Mouse (Mus musculus): ENCODE measurements at regions not wholly inside any gene's neighbourhood (a gene's known extent, or its start where the extent isn't known, plus 50 kb on each side); places are given as distances from the start of the nearest gene placed in this dataset.

DNA sequence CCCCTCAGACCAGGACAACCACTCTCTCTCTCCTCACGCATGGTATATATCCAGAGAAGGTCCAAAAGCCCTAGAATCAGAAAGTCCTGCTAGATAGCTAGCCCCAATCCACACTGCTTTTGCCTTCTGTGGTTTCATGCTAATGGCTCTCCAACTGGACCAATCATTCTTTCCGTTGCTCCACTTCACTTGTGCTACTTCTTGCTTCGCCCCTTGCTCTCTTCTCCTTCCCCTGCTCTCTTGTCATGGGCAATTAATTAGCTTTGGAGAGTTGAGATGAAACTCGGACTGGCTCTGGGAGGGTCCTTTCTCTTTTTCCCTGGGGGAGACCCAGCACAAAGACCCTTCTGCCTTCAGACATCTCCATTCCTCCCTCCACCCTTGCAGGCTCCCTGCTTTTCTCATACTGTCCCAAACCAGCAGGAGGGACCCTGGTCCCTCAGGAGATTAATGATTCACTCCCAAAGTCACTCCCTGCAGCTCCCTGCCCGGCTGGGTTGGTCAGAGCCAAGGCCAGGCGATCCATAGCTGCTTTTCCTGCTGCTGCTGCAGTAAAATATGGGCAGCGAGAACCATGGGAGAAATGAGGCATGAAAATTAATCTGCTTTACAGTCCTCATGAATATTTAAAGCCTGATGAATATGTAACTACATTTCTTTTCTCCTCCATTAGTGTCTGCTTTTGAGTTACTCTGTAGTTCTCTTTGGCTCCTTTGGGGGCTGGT, 113.7 kb upstream of the Thy1 start:
- no peak for DNase-seq (ENCODE audit: low read depth, low spot score)

DNA sequence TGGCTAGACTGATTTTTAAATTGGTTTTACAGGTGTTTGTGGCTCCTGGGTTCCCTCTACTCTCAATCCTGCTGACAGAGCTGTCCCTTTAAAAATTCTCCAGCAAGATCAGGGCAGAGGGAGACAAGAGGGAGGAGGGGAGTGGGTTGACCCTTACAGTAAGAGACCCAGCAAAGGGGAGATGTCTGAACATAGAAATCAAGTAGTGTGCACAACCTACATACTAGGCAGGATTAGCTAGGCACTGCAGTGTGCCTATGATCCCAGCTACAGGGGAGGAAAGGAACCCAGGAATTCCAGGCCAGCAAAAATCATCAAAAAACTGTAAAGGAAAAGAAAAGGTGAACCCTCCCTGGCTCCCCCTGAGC, 113.2 kb upstream of the Thy1 start:
- DNase-seq (ENCODE audit: low read depth, low spot score): no peak

DNA sequence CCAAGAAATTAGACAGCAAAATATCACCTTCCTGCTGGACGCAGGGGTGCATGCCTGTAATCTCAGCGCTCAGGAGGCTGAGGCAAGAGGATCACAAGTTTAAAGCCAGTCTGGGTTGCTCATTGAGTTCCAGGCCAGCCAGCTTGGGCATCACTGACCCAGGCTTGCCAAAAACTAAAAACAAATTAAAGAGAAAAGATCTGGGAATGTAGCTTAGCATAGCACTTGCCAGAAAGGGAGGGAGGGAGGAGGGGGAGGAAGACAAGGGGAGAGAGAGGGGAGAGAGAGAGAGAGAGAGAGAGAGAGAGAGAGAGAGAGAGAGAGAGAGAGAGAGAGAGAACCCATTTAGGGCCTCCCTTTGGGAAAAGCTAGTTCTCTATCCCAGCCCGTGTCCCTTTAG, 112.7 kb upstream of the Thy1 start:
- no peak for DNase-seq (ENCODE audit: low read depth, low spot score)

DNA sequence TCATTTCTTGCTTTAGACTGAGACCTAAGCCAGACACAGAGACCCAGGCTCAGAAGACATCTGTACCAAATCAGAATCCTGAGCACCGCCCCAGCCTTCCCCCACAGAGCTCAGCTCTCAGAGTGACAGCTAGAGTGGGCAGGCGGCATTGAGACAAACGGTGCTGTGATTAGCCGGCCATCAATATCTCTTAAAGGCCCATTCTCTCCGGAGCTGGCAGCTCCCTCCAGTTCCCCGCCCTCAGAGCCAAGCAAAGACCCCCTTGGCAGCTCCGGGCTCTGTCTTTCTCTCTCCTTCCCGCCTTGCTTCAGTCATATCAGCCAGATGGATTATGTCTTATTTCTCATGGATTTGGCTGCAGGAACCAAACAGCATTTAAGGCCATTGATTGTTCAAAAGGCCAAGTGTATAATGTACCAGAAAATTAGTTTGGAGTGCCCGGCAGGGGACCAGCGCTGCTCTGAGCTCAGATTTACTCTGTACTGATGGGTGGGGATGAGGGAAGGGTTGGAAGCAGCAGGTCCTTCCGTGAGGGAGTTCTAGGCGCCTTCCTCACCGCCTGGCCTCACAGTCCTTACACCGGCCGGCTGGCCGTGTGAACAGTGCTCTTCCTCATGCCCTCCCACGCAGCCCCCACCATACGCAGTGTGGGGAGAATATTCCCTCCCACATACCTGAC, 109.0 kb upstream of the Thy1 start:
- no peak for DNase-seq (ENCODE audit: low read depth, low spot score)

DNA sequence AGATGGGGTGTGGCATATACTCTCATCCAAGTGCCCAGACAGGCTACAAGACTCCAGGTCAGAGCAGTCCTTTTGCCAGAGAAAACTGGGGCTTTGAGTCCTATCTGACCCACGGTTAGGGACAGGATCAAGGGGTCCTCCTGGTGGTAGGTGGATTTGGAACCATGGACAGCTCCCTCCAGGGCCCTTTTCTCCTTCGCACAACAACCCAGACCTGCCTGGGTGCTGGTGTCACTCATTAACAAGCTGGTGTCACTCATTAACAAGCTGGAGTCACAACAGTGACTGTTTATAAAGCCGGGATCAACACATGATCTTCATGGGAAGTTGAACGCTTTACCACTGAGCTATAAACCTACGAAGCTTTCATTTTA, 108.5 kb upstream of the Thy1 start:
- no peak for DNase-seq (ENCODE audit: low read depth, low spot score)

DNA sequence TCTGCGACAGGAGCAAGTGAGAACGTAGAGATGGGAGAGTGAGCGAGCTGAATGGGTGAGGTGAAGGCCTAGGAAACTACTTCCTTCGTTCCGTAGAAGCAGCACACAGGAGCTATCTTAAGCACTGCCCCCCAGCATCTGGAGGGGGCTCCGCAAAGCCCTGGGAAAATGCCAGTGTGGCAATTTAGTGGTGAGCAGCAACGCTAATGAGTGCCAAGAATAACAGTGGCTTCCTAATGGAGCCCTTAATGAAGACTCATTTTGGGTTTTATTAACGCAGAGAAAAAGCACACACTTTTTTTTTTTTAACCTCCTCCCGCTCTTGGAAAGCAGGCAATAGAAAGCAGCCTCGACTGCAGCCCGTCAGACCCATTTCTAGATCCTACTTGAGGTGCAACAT, 103.8 kb upstream of the Thy1 start:
- no peak for DNase-seq (ENCODE audit: low read depth, low spot score)

DNA sequence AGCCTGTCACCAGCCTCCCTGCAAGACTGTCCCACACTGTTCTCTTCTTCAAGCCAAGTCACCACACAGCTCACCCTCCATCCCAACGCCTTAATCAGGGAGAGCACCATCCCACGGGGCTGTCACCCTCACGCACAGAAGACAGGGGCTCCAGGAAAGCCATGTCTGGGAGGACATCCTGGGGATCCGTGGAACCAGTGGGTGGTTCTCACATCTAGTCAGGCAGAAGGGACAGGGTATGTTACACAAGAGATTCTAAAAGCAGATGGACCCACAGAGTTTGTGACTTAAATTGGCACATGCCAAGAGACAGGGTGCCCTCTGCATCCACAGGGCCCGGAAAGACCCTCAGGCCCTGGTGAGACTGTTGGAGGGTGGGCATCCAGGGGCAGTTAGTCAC, 101.0 kb upstream of the Thy1 start:
- DNase-seq (ENCODE audit: low read depth, low spot score): no peak

DNA sequence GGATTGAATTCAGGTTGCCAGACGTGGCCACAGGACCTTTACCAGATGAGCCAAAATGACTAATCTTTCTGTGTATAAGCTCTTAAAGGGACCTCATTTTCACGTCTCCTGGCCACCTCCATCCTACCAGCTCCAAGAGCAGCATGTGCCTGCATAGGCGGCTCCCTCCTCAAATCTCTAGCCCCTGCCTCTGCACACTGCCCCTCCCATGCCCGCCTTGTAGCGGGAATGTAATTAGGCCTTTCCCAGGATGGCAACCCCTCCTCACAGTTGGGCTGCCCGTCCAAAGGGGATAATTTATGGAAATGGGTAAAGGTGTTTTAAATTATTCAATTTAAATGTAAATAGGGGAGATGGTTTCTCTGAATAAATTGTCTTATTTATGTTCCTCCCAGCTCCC, 99.7 kb upstream of the Thy1 start:
- DNase-seq (ENCODE audit: low read depth, low spot score): no peak

DNA sequence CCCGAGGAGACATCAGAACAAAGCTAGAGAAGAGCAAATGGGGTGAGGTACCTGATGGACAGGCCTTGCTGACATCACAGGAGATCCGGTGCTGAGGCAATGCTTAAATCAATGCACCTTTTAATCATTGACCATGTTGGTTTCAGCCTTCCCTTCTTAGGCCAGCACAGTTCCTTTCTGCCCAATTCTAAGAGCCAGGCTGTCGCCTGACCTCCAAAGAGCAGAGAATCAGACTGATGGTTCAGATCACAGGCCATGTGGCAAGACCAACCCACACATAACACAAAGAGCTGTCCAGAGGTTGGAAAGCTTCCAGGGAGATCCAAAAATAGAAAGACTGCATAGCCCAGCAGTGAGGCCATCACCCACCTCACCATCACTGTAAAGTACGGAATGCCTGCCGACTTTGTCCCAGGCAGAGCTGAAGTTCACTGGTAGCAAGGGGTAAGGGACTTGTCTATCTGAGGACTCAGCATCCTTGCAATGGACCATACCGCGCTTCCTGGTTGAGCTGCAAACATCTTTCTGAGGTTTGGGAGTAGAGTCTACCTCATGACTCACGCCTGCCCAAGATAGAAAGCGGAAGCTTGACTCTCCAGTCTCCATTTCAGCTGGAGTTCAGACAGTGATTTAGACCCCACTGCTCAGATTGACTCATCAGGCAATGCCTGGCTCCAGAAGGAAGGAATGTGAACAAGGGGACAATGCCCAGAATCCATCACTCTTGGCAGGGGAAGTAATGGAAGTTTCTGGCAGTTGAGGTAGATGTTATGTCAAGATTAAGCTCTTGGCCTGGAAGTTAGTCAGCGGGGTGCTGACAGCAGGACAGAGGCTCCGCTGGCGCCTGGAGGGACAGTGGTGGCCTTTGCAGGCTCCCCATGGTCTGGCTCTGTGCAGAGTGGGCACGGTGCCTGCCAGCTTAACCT, 98.1 kb upstream of the Thy1 start:
- DNase-seq (ENCODE audit: low read depth, low spot score): no peak

DNA sequence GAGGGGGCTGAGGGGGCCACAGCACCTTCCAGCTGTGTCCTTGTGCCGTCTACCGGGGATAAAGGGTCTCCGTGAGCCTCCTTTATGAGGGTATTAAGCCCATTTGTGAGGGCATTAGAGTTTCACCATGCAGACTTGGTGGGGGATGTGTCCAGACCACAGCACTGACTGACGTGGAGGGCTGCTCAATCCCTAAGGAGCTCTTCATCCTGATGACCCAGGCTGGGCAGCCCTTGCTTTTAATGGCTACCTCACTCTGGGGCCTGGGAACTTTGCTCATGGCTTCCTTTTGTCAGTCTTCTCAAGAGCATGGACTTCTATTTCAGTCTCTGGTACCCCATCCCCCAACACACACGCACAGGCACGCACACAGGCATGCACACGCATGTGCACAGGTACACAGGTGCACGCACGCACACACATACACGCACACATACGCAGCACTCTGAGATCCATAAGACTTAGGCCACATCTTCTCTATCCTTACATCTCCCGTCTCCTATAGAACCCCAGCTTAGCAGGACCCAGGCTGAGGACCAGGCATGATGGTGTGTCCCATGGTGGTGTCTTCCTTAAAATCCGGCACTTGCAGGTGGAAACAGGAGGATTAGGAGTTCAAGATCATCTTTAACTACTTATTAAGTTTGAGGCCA, 97.1 kb upstream of the Thy1 start:
- no peak for DNase-seq (ENCODE audit: low read depth, low spot score)

DNA sequence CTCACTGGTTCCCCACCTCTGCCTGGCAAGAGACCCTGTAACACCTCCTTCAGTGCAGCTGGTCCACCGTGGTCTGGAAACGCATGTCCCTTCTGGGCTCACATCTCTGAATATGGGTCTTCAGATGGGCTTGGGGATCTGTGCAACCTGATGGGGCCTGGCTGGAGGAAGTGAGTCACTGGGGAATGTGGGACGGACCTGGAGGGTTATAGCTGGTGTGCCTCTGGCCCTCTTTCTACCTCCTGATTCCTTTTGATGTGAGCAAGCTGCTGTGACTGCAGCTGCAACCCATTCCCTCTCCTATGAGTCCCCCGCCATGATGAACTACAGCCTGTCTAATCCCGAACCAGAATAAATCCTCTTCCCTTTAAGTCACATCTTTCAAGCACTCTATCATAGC, 96.1 kb upstream of the Thy1 start:
- DNase-seq (ENCODE audit: low read depth, low spot score): no peak

DNA sequence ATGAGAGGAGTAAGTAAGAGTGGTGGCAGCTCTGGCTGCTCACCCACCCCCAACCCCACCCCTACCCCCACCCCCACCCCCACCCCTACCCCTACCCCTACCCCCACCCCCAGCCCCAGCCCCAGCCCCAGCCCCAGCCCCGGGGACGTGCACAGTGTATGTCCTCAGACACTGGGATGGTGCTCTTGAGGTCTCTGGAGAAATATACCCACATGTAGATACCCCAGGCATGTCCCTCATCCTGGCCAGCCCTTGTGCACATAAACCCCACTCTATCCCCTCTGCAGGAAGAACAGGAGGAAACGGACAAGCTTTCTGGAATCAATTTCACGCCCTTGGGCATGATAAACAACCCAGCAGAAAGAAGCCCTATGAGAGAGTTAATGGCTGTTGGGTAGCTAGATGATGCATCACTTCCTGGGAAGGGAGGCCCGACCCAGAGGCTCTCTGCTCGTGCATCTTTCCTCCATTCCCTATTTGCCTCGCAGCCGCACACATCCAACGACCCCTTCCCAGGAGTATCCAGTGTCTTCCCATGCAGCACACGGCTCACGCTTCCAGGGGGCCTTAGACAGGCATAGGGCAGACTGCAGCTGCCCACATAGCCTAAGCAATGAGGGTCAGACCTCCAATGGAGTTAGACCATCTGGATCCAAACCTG, 95.6 kb upstream of the Thy1 start:
- DNase-seq (ENCODE audit: low read depth, low spot score): no peak

DNA sequence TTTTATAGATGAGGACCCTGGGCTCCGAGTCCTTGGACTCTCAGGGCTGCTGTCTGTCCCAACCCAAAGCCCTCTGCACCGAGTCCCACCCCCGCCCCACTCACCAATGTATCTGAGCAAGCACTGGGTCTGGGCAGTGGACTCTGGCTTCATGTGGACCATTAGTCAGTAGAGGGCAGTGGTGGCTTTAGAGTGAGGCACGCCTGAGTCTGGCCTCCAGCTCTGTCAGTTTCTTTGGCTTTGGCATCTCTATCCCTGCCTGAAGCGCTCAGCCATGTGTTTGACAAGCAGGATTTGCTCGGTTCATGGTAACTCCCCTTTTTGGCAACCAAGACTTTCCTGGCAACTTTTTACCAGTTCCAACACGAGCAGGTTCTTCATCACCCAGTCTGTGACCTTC, 90.1 kb upstream of the Thy1 start:
- no peak for DNase-seq (ENCODE audit: low read depth, low spot score)

DNA sequence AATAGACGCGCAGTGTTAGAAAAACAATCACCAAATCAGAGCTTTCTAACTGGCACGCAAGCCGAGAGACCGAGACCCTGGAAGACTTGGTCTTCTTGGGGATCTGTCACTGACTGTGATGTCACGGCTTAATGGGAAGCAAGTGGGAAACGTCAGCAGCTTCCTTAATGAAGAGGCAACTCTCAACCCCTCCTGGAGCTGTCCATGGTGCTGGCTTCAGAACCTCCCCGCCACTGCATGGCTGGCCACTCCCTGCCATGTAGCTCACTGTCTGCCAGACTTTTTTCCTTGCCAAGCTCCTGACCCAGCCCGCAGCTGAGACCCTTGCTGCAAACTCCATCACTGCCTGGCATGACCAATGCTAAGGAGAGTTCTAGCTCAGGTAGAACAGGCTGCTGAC, 83.6 kb upstream of the Thy1 start:
- peak; percentile 60 for DNase-seq (ENCODE audit: low read depth, low spot score)

DNA sequence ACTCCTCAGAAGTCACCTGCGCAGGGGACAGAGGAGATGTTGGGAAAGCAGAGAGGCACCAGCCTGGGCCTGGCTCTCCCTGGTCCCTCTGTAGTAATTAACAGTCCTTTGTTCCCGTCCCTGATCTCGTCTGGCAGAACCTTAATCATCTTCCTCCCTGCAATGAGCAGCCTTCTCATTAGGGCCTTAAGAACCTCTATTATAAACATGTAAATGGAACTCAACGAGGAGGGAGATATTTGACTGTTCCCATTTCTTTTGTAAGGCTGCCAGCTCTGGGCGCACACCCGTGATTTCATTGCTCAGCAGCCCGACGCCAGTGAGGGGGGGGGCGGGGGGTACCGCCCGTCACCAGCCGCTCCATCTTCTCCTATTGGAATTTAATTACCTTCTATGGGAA, 81.8 kb upstream of the Thy1 start:
- DNase-seq (ENCODE audit: low read depth, low spot score): no peak

DNA sequence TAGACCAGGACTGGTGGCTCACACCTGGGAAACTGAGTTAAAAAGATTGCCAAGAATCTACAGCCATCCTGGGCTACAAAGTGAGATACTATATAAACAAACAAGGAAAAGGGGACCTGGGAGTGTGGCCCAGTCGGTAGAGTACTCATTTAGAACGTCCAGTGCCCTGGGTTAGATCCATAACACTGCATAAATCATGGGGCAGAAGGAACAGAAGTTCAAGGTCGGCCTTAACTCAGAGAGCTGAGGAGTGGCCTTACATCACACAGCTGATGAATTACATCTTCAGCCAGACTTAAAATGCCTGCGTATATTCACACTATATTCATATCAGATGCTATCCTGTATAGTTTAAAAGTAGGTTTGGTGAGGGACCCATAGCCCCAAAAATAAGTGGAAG, 78.0 kb upstream of the Thy1 start:
- DNase-seq (ENCODE audit: low read depth, low spot score): no peak

DNA sequence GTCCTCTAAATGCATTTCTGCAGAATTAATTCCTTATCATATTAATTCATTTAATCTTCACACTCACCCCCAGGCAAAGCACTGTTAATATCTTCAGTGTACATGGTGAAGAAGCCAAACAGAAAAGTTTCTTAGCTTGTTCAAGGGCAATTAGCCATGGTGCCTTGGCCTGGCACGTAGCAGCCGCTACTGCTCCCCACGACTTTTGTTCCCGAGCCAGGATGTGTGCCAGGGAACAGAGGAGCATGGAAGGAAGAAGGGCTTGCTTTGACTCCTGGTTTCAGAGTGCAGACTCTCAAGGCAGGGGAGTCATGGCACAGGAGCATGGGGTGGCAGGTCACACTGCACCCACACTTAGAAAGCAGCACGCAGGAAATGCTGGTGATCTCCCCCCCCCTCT, 77.4 kb upstream of the Thy1 start:
- DNase-seq (ENCODE audit: low read depth, low spot score): no peak

DNA sequence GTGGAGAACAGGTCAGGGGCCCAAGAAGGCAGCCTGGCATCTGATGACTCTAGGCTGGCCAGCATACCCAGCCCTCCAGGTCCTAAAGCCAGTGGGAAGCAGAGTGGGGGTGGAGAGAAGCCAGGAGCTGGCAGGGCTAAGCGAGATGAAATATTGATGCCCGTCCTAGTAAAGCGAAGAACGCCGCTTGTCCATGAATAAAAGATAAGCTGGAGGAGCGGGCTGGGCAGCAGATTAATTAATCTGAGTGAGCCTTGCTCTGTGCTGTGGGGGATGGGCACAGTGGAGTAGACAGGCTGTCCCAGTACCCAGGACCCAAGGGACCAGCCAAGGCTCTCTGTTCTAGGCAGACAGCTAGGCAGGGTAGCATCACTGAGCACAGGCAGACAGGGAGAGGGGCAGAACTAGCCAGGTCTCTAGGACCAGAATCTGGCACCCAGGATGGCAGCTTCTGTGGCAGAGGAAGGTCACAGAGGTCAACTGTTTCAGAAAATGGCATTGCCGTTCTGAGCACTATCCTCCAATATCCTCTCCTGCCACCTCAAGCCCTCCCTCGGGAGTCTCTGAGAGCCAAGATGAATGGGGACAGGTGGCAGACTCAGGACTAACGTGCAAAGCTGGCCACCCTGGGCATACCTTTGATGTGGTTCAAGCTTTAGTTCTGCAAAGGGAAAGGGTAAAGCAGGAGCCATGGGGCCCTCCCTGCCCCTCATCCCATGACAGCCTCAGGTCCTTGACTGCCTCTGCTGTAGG, 73.0 kb upstream of the Thy1 start:
- DNase-seq (ENCODE audit: low read depth, low spot score): no peak

DNA sequence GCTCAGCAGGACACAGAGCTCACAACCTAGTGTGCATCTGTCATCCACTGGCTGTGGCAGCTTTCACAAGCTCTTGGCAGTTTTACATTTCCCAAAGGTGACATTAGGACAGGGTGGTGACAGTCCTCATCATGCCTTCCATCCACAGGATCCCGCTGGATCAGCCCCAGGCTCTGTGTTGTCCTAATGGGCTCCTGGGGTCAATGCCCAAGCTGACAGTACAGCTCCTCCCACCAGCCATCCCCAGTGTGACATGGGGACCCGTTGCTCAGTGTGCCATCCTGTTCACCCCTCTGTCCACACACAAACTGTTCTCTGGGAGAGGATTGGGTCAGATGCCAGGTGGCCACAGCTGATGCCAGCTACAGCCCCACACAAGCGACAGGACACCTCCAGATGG, 72.3 kb upstream of the Thy1 start:
- no peak for DNase-seq (ENCODE audit: low read depth, low spot score)

DNA sequence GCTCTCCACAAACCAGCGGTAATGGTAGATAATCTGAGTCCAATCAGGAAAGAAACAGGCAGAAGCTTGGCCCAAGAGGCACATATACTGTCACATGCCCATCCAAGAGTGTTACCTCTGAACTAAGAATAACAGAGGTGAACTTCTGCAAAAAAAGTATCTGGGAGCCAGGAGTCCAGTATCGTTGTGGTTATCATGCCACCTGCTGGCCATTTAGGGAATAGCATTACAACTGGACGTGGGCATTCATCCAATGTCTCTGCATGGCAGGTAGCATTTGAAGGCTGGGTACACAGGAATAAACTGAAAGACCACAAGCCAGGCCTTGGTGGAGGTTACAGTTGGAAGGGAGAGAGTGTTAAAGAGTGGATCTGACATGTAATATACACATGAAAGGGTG, 70.9 kb upstream of the Thy1 start:
- DNase-seq (ENCODE audit: low read depth, low spot score): peak; percentile 64

DNA sequence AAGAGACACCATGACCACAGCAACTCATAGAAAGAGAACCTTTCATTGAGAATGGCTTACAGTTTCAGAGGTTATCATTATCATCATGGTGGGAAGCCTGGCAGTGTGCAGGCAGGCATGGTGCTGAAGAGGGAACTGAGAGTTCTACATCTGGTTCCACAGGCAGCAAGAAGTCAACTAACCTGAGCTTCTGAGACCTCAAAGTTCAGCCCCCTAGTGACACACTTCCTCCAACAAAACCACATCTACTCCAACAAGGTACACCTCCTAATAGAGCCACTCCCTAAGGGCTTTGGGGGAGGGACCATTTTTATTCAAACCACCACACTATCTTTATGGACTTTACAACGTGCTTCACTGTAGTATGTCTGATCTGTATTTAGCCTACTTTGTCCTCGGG, 67.8 kb upstream of the Thy1 start:
- no peak for DNase-seq (ENCODE audit: low read depth, low spot score)

Measured in embryo, embryonic 11.5 days (tissue).